Mouse (Mus musculus): ENCODE data around the gene Rab3gap2.

Gene Rab3gap2

DNA sequence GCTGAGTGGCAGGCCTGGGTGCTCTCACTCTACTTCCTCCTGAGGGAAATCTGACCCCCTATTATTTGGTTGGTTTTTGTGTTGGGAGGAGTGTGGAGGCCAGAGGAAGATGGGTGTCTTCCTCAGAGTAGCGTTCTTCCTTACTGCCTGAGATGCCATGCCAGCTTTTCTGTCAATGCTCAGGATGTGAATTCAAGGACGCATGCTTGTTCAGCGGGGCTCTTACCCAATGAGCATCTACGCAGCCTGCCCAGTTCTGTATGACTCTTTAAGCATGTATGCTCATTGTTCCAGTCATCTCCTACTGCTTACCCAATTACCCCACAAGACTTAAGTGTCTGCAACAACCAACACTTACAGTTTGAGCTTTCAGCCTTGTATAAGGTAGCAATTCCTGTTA, 76.7 kb downstream of the Rab3gap2 start:
- 91% methylated on average over 4 of the region's 4 CpGs for WGBS

DNA sequence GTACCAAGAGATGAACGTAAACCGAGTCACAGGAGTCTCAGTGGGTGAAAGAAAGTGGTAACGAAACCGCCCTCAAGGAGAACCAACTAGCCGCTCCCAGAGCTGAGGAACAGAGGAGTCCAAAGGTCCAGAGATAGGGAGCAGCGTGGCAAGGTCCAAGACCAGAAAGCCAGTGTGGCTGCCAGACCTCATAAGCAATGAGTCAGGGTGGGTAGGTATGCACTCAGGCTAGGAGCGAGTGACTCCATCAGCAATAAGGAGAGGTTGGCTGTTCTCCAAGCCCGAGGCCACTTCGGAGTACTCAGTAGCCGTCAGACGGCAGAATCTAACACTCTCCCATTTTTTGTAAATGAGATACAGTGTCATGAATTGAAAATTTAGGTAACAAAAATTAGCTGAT, 78.9 kb downstream of the Rab3gap2 start:
- WGBS, result 84% methylated on average over 11 of the region's 11 CpGs

- WGBS, result 78% methylated on average over 15 of the region's 15 CpGs
Observed at GRCm38 (mm10) chr1:185283247-185283646, 79.3 kb downstream of the Rab3gap2 start.

DNA sequence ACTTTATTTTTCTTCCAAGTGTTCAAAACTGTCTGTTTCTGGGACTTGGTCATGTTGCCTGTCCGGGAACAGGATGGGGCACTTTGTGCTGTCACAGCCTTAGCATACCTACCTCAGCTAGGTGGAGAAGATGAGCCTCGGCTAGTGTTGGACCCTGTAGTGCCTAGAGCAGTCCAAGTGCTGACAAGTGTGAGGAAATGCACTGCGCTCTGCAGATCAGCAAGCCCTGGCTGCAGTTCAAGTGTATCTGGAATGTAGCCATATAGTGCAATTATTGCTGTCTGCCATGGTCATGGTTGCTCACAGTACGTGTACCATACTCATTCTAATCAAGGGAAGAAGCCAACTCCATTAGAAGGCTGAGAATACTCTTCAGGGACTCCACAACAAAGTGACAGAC, 80.8 kb downstream of the Rab3gap2 start:
- 29% methylated on average over 4 of the region's 4 CpGs for WGBS

- WGBS, result 42% methylated on average over 4 of the region's 4 CpGs
Observed at GRCm38 (mm10) chr1:185285171-185285570, 81.3 kb downstream of the Rab3gap2 start.

- 84% methylated on average over 20 of the region's 20 CpGs for WGBS
Observed at GRCm38 (mm10) chr1:185287066-185287465, 83.1 kb downstream of the Rab3gap2 start.

- 53% methylated on average over 5 of the region's 5 CpGs for WGBS
Observed at GRCm38 (mm10) chr1:185289231-185289630, 85.3 kb downstream of the Rab3gap2 start.

DNA sequence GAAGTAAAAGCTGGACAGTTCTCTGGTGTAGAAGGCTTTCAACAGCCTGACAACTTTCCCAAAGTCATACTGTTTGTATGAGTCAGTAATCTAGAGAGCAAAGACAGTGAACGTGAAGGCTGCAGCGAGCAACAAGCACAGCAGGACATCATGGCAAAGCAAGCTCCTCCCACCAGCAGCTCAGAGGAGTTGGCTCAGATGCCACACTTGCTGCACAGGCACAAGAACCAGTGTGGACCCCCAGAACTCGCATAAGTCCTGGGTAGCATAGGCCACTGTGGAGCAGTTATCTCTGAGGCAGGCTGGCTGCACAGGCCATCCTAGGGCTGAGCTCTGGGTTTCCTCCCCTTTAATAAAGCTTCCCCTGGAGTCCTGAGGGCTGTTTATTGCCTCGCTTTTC, 87.4 kb downstream of the Rab3gap2 start:
- 69% methylated on average over 4 of the region's 4 CpGs for WGBS

DNA sequence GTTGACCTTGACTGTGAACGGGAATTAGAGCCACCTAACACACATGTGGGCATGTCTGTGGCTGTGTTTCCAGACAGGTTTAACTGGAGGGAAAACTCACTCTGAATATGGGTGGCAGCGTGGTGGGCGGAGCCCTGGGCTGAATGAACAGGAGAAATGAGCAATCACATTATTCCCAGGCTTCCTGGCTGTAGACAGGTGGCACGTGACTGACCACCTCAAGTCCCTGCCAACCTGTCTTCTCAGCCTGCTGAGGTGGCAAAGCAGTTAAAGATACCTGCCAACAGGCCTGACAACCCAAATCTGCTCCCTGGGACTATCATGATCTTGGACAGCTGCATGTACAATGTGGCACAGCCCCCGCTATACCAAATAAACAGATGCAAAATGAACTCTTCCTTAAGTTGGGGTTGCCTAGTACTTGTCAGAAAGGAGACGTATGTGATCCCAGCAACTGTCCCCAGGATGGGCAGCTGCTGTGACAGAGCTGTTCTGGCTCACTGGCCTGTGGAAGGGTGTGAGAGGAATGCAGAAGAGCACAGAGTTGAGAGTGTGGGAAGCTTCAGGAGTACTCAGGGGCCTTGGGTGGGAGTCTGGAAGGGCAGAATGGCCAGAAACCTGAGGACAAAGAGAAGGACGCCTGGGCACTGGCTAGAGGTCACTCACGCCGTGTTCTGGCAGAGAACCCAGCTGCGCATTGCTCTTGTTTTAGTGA, 88.9 kb downstream of the Rab3gap2 start:
- 89% methylated on average over 10 of the region's 10 CpGs for WGBS

- WGBS, result 92% methylated on average over 7 of the region's 7 CpGs
Observed at GRCm38 (mm10) chr1:185296850-185297249, 92.9 kb downstream of the Rab3gap2 start.

GRCm38 (mm10) chr1:185298496-185298895, 94.6 kb downstream of the Rab3gap2 start:
- WGBS, result 93% methylated on average over 8 of the region's 8 CpGs

GRCm38 (mm10) chr1:185302816-185303215, 98.9 kb downstream of the Rab3gap2 start:
- 67% methylated on average over 6 of the region's 6 CpGs for WGBS

GRCm38 (mm10) chr1:185306836-185307235, 102.9 kb downstream of the Rab3gap2 start:
- 98% methylated on average over 12 of the region's 12 CpGs for WGBS

DNA sequence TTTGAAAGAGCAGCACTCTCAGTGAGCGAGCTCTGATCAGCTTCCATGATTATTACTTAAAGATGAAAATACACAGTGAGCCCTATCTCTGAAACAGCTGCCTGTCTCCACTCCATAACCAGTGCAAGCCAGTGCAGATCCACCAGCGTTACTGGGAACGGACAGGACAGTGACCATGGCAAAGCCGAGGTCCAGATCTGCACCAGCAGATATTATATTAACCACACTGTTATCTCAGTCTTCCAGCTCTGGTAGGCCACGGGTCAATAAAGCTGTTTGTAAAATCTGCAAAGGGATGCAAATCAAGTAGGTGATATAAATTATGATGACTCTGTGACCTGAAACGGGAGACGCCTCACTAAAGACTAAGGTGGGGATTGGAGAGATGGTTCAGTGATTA, 103.7 kb downstream of the Rab3gap2 start:
- 99% methylated on average over 7 of the region's 7 CpGs for WGBS

DNA sequence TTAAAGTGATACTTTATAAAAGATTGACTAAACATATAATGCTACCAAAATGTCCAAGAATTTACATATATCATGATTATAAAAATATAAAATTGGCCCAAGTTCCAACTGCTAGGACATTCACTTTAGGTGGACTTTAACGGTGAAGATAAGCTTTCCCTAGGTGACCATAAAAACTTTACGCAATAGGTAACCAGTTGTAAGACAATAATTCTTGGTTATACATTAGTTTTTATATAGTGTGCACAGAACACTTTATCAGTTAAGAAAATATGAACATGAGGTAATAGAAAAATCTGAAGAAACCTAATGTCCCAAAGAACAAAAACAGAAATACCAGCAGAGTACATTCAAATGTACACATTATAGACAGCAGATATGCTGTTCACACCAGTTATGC, 104.4 kb downstream of the Rab3gap2 start:
- over 99% methylated on average over 2 of the region's 2 CpGs for WGBS

DNA sequence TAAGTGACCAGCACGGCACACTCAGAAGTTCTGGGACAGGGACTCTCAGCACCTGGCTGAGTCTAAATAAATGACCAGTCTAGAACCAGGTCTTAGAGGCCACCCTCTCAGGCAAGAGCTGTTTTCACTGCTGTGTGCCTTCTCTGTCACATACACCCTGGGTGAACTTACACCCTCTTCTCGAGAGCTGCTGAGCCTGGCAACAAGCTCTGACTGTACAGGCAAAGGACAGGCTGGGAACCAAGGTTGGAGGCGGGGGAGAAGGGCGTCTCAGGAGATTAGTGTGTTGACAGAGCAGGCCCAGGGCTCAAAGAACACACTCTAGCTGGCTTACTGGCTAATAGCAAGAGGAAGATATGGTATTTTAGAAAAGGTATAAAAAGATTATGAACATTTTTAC, 105.0 kb downstream of the Rab3gap2 start:
- WGBS, result 75% methylated on average over 4 of the region's 4 CpGs

DNA sequence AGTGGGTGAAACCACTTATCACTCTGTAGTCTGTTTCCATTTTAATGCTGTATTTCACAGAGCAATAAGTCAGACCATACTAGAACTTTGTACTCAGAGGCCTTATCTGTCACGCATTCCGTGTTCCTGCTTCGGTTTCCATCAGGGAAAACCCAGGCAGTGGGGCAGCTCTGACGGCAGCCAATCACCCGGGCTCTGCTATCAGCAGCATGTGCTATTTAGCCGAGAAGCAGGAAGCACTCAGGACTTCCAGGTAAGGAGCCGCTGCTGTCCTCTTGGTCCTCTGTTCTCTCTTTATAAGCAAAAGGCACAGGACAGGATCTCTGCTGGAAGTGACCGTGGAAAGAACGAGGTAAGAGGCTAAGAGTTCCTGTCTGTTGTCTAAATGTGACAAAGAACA, 108.0 kb downstream of the Rab3gap2 start:
- 90% methylated on average over 9 of the region's 9 CpGs for WGBS

DNA sequence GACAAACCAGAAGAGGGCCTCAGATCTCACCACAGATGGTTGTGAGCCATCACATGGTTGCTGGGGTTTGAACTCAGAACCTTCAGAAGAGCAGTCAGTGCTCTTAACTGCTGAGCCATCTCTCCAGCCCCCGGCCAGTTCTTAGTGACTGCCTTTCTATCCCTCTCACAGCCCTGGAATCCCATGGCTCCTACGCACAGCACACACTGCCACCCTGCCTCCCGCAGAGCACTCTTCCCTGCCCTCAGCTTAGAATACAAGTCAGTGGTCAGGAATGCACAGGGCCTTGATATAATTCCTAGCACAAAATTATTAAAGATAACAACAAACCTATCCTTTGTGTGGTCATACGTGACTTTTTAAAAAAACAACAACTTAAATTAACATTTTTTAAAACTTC, 110.6 kb downstream of the Rab3gap2 start:
- 91% methylated on average over 4 of the region's 4 CpGs for WGBS

DNA sequence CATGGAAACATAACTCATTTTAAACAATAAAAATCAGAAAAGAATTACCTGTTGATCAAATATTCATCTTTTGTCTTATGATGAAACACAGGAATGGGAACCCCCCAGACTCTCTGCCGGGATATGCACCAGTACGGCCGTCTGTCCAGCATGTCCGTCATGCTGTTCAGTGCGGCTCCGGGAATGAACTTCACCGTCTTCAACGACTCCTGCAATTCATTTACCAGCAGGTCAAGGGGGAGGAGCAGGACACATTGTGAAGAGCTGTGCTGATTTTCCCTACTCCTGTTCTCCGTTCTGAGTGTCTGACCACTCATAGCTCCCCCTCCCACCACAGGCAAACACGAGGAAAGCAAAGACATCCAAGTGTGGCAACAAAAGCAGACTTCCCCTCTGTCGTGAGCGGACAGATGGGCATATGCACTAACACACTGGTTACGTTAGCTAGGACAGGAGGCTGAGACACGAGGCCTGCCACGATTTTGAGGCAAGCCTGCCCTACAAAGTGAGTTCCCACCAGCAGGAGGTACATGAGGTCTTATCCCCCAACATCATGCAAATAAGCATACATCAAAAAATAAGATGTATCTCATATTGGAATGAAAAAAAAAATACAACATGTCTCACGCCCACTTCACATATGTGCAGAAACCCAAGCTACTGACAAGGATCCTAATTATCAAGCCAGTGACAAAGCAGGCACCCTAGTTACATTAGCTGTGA, 112.1 kb downstream of the Rab3gap2 start:
- 73% methylated on average over 16 of the region's 16 CpGs for WGBS

DNA sequence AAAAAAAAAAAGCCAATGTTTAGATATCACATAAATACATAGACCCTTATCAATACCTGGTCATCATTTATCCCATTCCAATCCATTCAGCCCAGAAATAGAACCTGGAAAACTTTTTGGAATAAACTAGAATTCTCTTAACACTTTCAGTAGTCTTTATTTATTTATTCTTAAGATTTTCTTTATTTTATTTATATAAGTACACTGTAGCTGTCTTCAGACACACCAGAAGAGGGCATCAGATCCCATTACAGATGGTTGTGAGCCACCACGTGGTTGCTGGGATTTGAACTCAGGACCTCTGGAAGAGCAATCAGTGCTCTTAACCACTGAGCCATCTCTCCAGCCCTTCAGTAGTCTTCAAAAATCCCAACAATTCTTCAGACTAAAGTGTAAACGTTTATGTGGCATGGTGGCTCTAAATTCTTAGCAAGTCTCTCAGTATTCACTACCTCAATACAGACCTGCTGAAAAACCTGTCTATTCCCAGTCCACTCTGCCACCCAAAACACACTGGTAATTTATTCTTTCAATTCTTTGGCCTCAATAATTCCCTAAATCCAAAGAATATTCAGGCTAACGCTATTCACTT, 123.9 kb downstream of the Rab3gap2 start:
- WGBS, result 45% methylated on average over 3 of the region's 3 CpGs

DNA sequence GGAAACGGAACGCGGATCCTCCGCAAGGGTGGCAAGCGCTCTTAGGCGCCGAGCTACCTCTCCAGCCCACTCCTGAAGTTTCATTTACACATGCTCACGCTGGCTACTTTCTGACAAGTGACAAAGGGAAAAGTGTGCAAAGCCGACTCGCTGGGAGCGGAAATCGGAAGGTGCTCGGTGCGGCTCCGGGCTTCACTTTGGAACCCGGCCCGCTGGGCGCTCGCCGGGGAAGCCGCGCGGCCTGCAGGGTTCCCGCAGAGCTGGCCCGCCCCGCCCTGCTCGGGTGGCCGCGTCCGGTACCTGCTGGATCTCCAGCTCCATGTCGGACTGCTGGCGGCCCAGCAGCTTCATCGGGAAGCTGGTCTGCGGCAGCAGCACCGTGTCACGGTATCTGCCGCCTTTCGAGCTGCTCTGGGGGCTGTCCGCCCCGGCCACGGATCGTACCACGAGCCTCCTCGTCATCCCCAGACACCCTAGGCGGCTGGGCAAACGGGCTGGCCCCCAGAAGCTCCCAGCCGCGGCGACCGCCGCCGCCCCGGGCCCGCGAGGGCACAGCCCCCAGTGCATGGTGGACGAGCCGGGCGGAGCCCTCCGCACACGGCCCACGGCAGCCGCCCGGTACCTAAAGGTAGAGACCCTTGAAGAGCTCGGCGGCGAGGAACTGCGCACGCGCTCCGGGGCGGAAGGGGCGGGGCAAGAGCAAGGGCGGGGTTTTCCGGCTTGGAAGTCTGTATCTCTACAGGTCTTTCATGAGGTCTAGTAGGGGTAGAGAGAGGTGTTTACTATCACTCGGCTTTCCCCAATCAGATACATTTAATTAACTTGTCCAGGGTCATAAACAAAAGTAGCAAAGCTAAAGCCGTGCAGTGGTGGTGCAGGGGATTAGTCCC, 125.0 kb downstream of the Rab3gap2 start, which contains the start of gene Iars2:
Gene Iars2 (minus strand): TSS at position 676 of the 890 bp plus-strand sequence.
- WGBS, result under 1% methylated on average over 76 of the region's 76 CpGs

GRCm38 (mm10) chr1:185329851-185330250, 125.9 kb downstream of the Rab3gap2 start:
- WGBS, result 84% methylated on average over 8 of the region's 8 CpGs
